Mouse (Mus musculus): ENCODE results near the gene Cacnb1. TPM values are rescaled to one million over a fixed set of nuclear protein-coding genes. Genes with fewer than 3 reads are reported as not detected.
A peak's percentile ranks its signal among the peaks of the same experiment; 100 is the strongest.

The Cacnb1 gene
- polyA plus RNA-seq, 1 experiment from 2014 or later: 5.1 TPM

GRCm38 (mm10) chr11:98005076-98005475 is 17.8 kb downstream of the Cacnb1 start:
- Histone ChIP-seq H3K36me3 (ENCODE audit: control insufficient read depth, insufficient read depth, low read length) (peaks cover 2% of the 10 kb centered on the region; the same call in 1 of the 2 replicates), H3K4me2 (ENCODE audit: low read depth, low read length) (no peak overlapping the region), H3K9ac (ENCODE audit: low read depth, low read length) (no peak overlapping the region), H3K4me1 (ENCODE audit: control insufficient read depth, insufficient read depth, low read length) (peaks cover 7% of the 10 kb centered on the region), H3K27ac (ENCODE audit: low read length) (no peak overlapping the region), H3K9me3 (ENCODE audit: control insufficient read depth, low read length) (no peaks in the 10 kb centered on the region), H3K27me3 (replicated peaks; ENCODE audit: control insufficient read depth, insufficient read depth, low read length) (peaks cover 12% of the 10 kb centered on the region; the same call in 1 of the 2 replicates), H3K4me3 (ENCODE audit: low read length) (no peak overlapping the region)
- WGBS: 44% methylated on average over 13 of the region's 13 CpGs
- peak; percentile 65 for ATAC-seq

DNA sequence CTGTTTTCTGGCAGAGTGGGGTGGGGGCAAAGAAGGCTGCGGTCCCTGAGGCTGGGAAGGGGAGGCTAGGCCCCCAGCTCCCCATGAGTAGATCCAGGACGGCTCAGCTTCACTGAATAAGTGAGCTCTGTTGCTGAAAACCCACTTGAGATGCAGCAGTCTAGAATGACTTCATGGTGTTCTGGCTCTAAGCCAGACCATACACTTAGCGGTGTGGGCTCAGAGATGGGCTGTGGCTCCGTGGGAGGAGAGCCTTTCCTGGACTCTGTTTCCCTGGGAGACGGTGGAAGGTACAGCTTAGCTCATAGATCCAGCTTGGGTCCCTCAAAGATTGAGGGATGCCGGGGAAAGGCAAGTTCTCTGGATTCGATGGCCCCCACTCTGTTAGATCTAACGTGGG is 18.7 kb downstream of the Cacnb1 start:
- Histone ChIP-seq H3K4me1 (ENCODE audit: control insufficient read depth, insufficient read depth, low read length) (peaks cover 7% of the 10 kb centered on the region), H3K4me3 (ENCODE audit: low read length) (no peak overlapping the region), H3K36me3 (ENCODE audit: control insufficient read depth, insufficient read depth, low read length) (peaks cover 2% of the 10 kb centered on the region; the same call in 1 of the 2 replicates), H3K27me3 (replicated peaks; ENCODE audit: control insufficient read depth, insufficient read depth, low read length) (peaks cover 12% of the 10 kb centered on the region; the same call in 1 of the 2 replicates), H3K9me3 (ENCODE audit: control insufficient read depth, low read length) (no peaks in the 10 kb centered on the region), H3K4me2 (ENCODE audit: low read depth, low read length) (no peak overlapping the region), H3K27ac (ENCODE audit: low read length) (no peak overlapping the region), H3K9ac (ENCODE audit: low read depth, low read length) (no peak overlapping the region)
- ATAC-seq: peak; percentile 29; the same call in 1 of the 2 replicates
- WGBS: 63% methylated on average over 8 of the region's 8 CpGs

DNA sequence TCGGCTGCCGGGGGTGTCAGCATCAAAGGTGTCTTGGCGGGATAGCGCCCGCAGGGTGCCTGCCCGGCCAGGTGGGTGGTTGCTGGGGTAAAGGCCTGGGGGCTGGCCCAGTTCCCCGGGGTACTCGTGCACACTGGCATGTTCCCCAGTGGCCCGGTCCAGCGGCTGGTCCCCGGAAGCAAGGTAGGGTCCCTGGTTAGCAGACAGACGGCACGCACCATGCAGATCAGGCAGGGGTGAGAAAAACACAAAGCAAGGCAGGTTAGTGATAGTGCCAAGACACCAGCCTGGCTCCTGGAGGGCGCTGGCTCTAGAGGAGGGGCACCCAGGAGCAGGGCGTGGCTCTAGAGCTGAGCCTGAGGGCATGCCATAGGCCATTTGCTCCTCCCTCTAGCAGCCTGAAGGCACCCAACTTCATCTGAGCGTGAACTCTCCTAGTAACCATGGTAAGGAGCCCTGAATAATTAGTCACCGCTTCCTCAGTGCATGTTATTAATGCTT is 19.6 kb downstream of the Cacnb1 start:
- Histone ChIP-seq H3K4me3 (ENCODE audit: low read length) (peak overlapping the region; percentile 31), H3K4me2 (ENCODE audit: low read depth, low read length) (peak overlapping the region; percentile 48), H3K4me1 (ENCODE audit: control insufficient read depth, insufficient read depth, low read length) (peaks cover 7% of the 10 kb centered on the region), H3K9me3 (ENCODE audit: control insufficient read depth, low read length) (no peaks in the 10 kb centered on the region), H3K27me3 (replicated peaks; ENCODE audit: control insufficient read depth, insufficient read depth, low read length) (peaks cover 12% of the 10 kb centered on the region; the same call in 1 of the 2 replicates), H3K36me3 (ENCODE audit: control insufficient read depth, insufficient read depth, low read length) (peaks cover 2% of the 10 kb centered on the region; the same call in 1 of the 2 replicates), H3K27ac (ENCODE audit: low read length) (no peak overlapping the region), H3K9ac (ENCODE audit: low read depth, low read length) (no peak overlapping the region)
- ATAC-seq: peak; percentile 42
- 49% methylated on average over 17 of the region's 17 CpGs for WGBS

DNA sequence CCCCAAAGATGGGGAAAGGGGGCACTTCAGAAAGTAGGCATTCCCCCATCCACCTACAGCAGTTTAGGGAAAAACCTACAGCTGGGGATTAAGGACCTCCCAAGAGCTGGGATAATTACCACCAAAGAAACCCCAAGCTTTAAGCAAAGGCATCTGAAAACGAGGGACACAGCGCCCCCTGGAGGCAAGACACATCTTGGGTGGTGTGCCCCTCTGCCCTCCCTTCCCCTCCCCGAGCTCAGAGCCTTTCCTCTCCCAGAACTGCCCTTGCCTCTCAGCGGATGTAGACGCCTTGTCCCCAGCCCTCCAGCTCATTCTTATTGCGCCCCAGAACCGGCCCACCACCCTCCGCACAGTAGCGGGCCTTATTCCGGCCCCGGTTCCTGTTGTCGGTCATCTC is 20.2 kb downstream of the Cacnb1 start:
- Histone ChIP-seq H3K9ac (ENCODE audit: low read depth, low read length) (no peak overlapping the region), H3K4me3 (ENCODE audit: low read length) (peak overlapping the region; percentile 31), H3K4me1 (ENCODE audit: control insufficient read depth, insufficient read depth, low read length) (peaks cover 7% of the 10 kb centered on the region), H3K4me2 (ENCODE audit: low read depth, low read length) (peak overlapping the region; percentile 48), H3K36me3 (ENCODE audit: control insufficient read depth, insufficient read depth, low read length) (peaks cover 2% of the 10 kb centered on the region; the same call in 1 of the 2 replicates), H3K27ac (ENCODE audit: low read length) (no peak overlapping the region), H3K9me3 (ENCODE audit: control insufficient read depth, low read length) (no peaks in the 10 kb centered on the region), H3K27me3 (replicated peaks; ENCODE audit: control insufficient read depth, insufficient read depth, low read length) (peaks cover 12% of the 10 kb centered on the region; the same call in 1 of the 2 replicates)
- WGBS: 18% methylated on average over 12 of the region's 12 CpGs
- no peak for ATAC-seq

- Histone ChIP-seq H3K4me2 (ENCODE audit: low read depth, low read length) (no peak overlapping the region), H3K27me3 (replicated peaks; ENCODE audit: control insufficient read depth, insufficient read depth, low read length) (peaks cover 12% of the 10 kb centered on the region; the same call in 1 of the 2 replicates), H3K36me3 (ENCODE audit: control insufficient read depth, insufficient read depth, low read length) (peaks cover 2% of the 10 kb centered on the region; the same call in 1 of the 2 replicates), H3K4me3 (ENCODE audit: low read length) (no peak overlapping the region), H3K4me1 (ENCODE audit: control insufficient read depth, insufficient read depth, low read length) (peaks cover 7% of the 10 kb centered on the region), H3K9me3 (ENCODE audit: control insufficient read depth, low read length) (no peaks in the 10 kb centered on the region), H3K9ac (ENCODE audit: low read depth, low read length) (no peak overlapping the region), H3K27ac (ENCODE audit: low read length) (no peak overlapping the region)
- WGBS: 61% methylated on average over 6 of the region's 6 CpGs
- no peak for ATAC-seq
Observed at GRCm38 (mm10) chr11:98001986-98002385, 20.8 kb downstream of the Cacnb1 start.

GRCm38 (mm10) chr11:98001351-98001824 is 21.4 kb downstream of the Cacnb1 start:
- Histone ChIP-seq H3K4me1 (ENCODE audit: control insufficient read depth, insufficient read depth, low read length) (peaks cover 7% of the 10 kb centered on the region), H3K4me2 (ENCODE audit: low read depth, low read length) (no peak overlapping the region), H3K9me3 (ENCODE audit: control insufficient read depth, low read length) (no peaks in the 10 kb centered on the region), H3K27ac (ENCODE audit: low read length) (no peak overlapping the region), H3K27me3 (replicated peaks; ENCODE audit: control insufficient read depth, insufficient read depth, low read length) (peaks cover 12% of the 10 kb centered on the region; the same call in 1 of the 2 replicates), H3K4me3 (ENCODE audit: low read length) (no peak overlapping the region), H3K9ac (ENCODE audit: low read depth, low read length) (no peak overlapping the region), H3K36me3 (ENCODE audit: control insufficient read depth, insufficient read depth, low read length) (peaks cover 2% of the 10 kb centered on the region; the same call in 1 of the 2 replicates)
- 33% methylated on average over 11 of the region's 11 CpGs for WGBS
- no peak for ATAC-seq

GRCm38 (mm10) chr11:98000378-98001140 is 22.3 kb downstream of the Cacnb1 start:
- H3K4me2 ChIP-seq (ENCODE audit: low read depth, low read length): no peak overlapping the region
- no peak for ATAC-seq

GRCm38 (mm10) chr11:97999748-98000147 is 23.1 kb downstream of the Cacnb1 start:
- no peak overlapping the region for H3K4me2 ChIP-seq (ENCODE audit: low read depth, low read length)
- ATAC-seq: no peak
- WGBS: 53% methylated on average over 5 of the region's 5 CpGs

More at GRCm38 (mm10) chr11:98000378-98001140, 22.3 kb downstream of the Cacnb1 start:
- H3K4me3 ChIP-seq (ENCODE audit: low read length): no peak overlapping the region
- no peak overlapping the region for H3K27ac ChIP-seq (ENCODE audit: low read length)
- H3K27me3 ChIP-seq (replicated peaks; ENCODE audit: control insufficient read depth, insufficient read depth, low read length): peaks cover 12% of the 10 kb centered on the region; the same call in 1 of the 2 replicates
- H3K36me3 ChIP-seq (ENCODE audit: control insufficient read depth, insufficient read depth, low read length): peaks cover 2% of the 10 kb centered on the region; the same call in 1 of the 2 replicates
- peaks cover 8% of the 10 kb centered on the region for H3K4me1 ChIP-seq (ENCODE audit: control insufficient read depth, insufficient read depth, low read length)
- no peaks in the 10 kb centered on the region for H3K9me3 ChIP-seq (ENCODE audit: control insufficient read depth, low read length)
- no peak overlapping the region for H3K9ac ChIP-seq (ENCODE audit: low read depth, low read length)
- 26% methylated on average over 7 of the region's 7 CpGs for WGBS

GRCm38 (mm10) chr11:97998898-97999608 is 23.8 kb downstream of the Cacnb1 start:
- no peak overlapping the region for H3K4me2 ChIP-seq (ENCODE audit: low read depth, low read length)
- 54% methylated on average over 7 of the region's 7 CpGs for WGBS
- H3K27ac ChIP-seq (ENCODE audit: low read length): no peak overlapping the region
- no peaks in the 10 kb centered on the region; the same call in 1 of the 2 replicates for H3K36me3 ChIP-seq (ENCODE audit: control insufficient read depth, insufficient read depth, low read length)
- H3K4me1 ChIP-seq (ENCODE audit: control insufficient read depth, insufficient read depth, low read length): peaks cover 22% of the 10 kb centered on the region
- no peak for ATAC-seq
- H3K9me3 ChIP-seq (ENCODE audit: control insufficient read depth, low read length): no peaks in the 10 kb centered on the region
- no peak overlapping the region for H3K4me3 ChIP-seq (ENCODE audit: low read length)
- H3K27me3 ChIP-seq (replicated peaks; ENCODE audit: control insufficient read depth, insufficient read depth, low read length): peaks cover 12% of the 10 kb centered on the region; the same call in 1 of the 2 replicates
- H3K9ac ChIP-seq (ENCODE audit: low read depth, low read length): no peak overlapping the region

More at GRCm38 (mm10) chr11:97999748-98000147, 23.1 kb downstream of the Cacnb1 start:
- no peaks in the 10 kb centered on the region for H3K9me3 ChIP-seq (ENCODE audit: control insufficient read depth, low read length)
- no peak overlapping the region for H3K27ac ChIP-seq (ENCODE audit: low read length)
- peaks cover 12% of the 10 kb centered on the region; the same call in 1 of the 2 replicates for H3K27me3 ChIP-seq (replicated peaks; ENCODE audit: control insufficient read depth, insufficient read depth, low read length)
- no peaks in the 10 kb centered on the region; the same call in 1 of the 2 replicates for H3K36me3 ChIP-seq (ENCODE audit: control insufficient read depth, insufficient read depth, low read length)
- H3K9ac ChIP-seq (ENCODE audit: low read depth, low read length): no peak overlapping the region
- H3K4me3 ChIP-seq (ENCODE audit: low read length): no peak overlapping the region
- H3K4me1 ChIP-seq (ENCODE audit: control insufficient read depth, insufficient read depth, low read length): peaks cover 17% of the 10 kb centered on the region
